Mouse (Mus musculus): ENCODE results near the gene Sgsm1. TPM values are rescaled to one million over a fixed set of nuclear protein-coding genes. Genes with fewer than 3 reads are reported as not detected.

Gene Sgsm1
- polyA plus RNA-seq, 1 experiment: 1.8 TPM

GRCm38 (mm10) chr5:113199772-113200134 lies 110.8 kb downstream of the Sgsm1 start:
- Histone ChIP-seq H3K27ac (ENCODE audit: control insufficient read depth, insufficient read depth, low read depth, low read length) (peak overlapping the region; percentile 69), H3K4me1 (ENCODE audit: control insufficient read depth, insufficient read depth, low read length) (peaks cover 11% of the 10 kb centered on the region), H3K4me3 (ENCODE audit: control insufficient read depth, low read depth, low read length) (no peak overlapping the region), H3K36me3 (ENCODE audit: control insufficient read depth, insufficient read depth, low read length) (no peaks in the 10 kb centered on the region), H3K27me3 (ENCODE audit: control insufficient read depth, insufficient read depth, low read length) (no peaks in the 10 kb centered on the region)
- no peak for TF ChIP-seq CTCF (IDR thresholded peaks at IDR 0.05; ENCODE audit: control insufficient read depth, insufficient read depth, insufficient replicate concordance, low read depth, low read length)
- TF ChIP-seq POLR2A (IDR thresholded peaks at IDR 0.05; ENCODE audit: control insufficient read depth, low read depth, low read length): no peak

GRCm38 (mm10) chr5:113199126-113199771 lies 111.3 kb downstream of the Sgsm1 start:
- Histone ChIP-seq H3K27me3 (ENCODE audit: control insufficient read depth, insufficient read depth, low read length) (no peaks in the 10 kb centered on the region), H3K36me3 (ENCODE audit: control insufficient read depth, insufficient read depth, low read length) (no peaks in the 10 kb centered on the region), H3K4me1 (ENCODE audit: control insufficient read depth, insufficient read depth, low read length) (peaks cover 11% of the 10 kb centered on the region), H3K27ac (ENCODE audit: control insufficient read depth, insufficient read depth, low read depth, low read length) (peak overlapping the region; percentile 69; the same call in 1 of the 2 replicates), H3K4me3 (ENCODE audit: control insufficient read depth, low read depth, low read length) (no peak overlapping the region)
- TF ChIP-seq CTCF (IDR thresholded peaks at IDR 0.05; ENCODE audit: control insufficient read depth, insufficient read depth, insufficient replicate concordance, low read depth, low read length): no peak
- TF ChIP-seq POLR2A (IDR thresholded peaks at IDR 0.05; ENCODE audit: control insufficient read depth, low read depth, low read length): no peak

- Histone ChIP-seq H3K36me3 (ENCODE audit: control insufficient read depth, insufficient read depth, low read length) (no peaks in the 10 kb centered on the region), H3K4me1 (ENCODE audit: control insufficient read depth, insufficient read depth, low read length) (peaks cover 11% of the 10 kb centered on the region), H3K4me3 (ENCODE audit: control insufficient read depth, low read depth, low read length) (no peak overlapping the region), H3K27ac (ENCODE audit: control insufficient read depth, insufficient read depth, low read depth, low read length) (peak overlapping the region; percentile 35; the same call in 1 of the 2 replicates), H3K27me3 (ENCODE audit: control insufficient read depth, insufficient read depth, low read length) (no peaks in the 10 kb centered on the region)
- no peak for TF ChIP-seq CTCF (IDR thresholded peaks at IDR 0.05; ENCODE audit: control insufficient read depth, insufficient read depth, insufficient replicate concordance, low read depth, low read length)
- no peak for TF ChIP-seq POLR2A (IDR thresholded peaks at IDR 0.05; ENCODE audit: control insufficient read depth, low read depth, low read length)
Measured at GRCm38 (mm10) chr5:113196916-113197794, 113.4 kb downstream of the Sgsm1 start.

DNA sequence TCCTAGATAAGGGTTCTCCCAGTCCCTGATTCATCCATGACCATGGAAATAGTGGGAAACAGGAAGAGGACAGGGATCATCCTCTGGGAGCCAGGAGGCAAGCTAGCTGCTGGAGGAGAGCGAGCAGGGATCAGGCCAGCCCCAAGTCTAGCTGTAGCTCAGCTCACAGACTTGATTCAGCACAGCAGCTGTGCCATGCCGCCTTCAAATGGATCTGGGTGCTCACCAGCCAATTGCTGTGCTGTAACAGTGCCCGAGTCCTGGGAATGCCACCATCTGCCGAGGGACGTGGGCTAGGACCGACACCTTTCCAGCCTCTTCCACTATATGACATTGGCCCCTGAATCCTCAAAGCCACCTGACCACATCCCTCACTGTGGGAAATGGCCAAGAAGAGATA lies 114.7 kb downstream of the Sgsm1 start:
- TF ChIP-seq CTCF (IDR thresholded peaks at IDR 0.05; ENCODE audit: control insufficient read depth, insufficient read depth, insufficient replicate concordance, low read depth, low read length) (no peak), POLR2A (IDR thresholded peaks at IDR 0.05; ENCODE audit: control insufficient read depth, low read depth, low read length) (no peak)
- no peaks in the 10 kb centered on the region for H3K36me3 ChIP-seq (ENCODE audit: control insufficient read depth, insufficient read depth, low read length)
- H3K4me1 ChIP-seq (ENCODE audit: control insufficient read depth, insufficient read depth, low read length): peaks cover 14% of the 10 kb centered on the region
- no peak overlapping the region for H3K4me3 ChIP-seq (ENCODE audit: control insufficient read depth, low read depth, low read length)
- H3K27ac ChIP-seq (ENCODE audit: control insufficient read depth, insufficient read depth, low read depth, low read length): no peak overlapping the region
- H3K27me3 ChIP-seq (ENCODE audit: control insufficient read depth, insufficient read depth, low read length): no peaks in the 10 kb centered on the region

GRCm38 (mm10) chr5:113195451-113195850 lies 115.1 kb downstream of the Sgsm1 start:
- no peaks in the 10 kb centered on the region for H3K36me3 ChIP-seq (ENCODE audit: control insufficient read depth, insufficient read depth, low read length)
- no peaks in the 10 kb centered on the region for H3K27me3 ChIP-seq (ENCODE audit: control insufficient read depth, insufficient read depth, low read length)
- TF ChIP-seq CTCF (IDR thresholded peaks at IDR 0.05; ENCODE audit: control insufficient read depth, insufficient read depth, insufficient replicate concordance, low read depth, low read length) (no peak), POLR2A (IDR thresholded peaks at IDR 0.05; ENCODE audit: control insufficient read depth, low read depth, low read length) (no peak)
- H3K4me3 ChIP-seq (ENCODE audit: control insufficient read depth, low read depth, low read length): no peak overlapping the region
- peaks cover 14% of the 10 kb centered on the region for H3K4me1 ChIP-seq (ENCODE audit: control insufficient read depth, insufficient read depth, low read length)
- no peak overlapping the region for H3K27ac ChIP-seq (ENCODE audit: control insufficient read depth, insufficient read depth, low read depth, low read length)

GRCm38 (mm10) chr5:113193762-113194161 lies 116.8 kb downstream of the Sgsm1 start:
- no peak overlapping the region for H3K4me3 ChIP-seq (ENCODE audit: control insufficient read depth, low read depth, low read length)
- no peaks in the 10 kb centered on the region for H3K27me3 ChIP-seq (ENCODE audit: control insufficient read depth, insufficient read depth, low read length)
- peaks cover 6% of the 10 kb centered on the region for H3K4me1 ChIP-seq (ENCODE audit: control insufficient read depth, insufficient read depth, low read length)
- no peaks in the 10 kb centered on the region for H3K36me3 ChIP-seq (ENCODE audit: control insufficient read depth, insufficient read depth, low read length)
- no peak for TF ChIP-seq CTCF (IDR thresholded peaks at IDR 0.05; ENCODE audit: control insufficient read depth, insufficient read depth, insufficient replicate concordance, low read depth, low read length)
- TF ChIP-seq POLR2A (IDR thresholded peaks at IDR 0.05; ENCODE audit: control insufficient read depth, low read depth, low read length): no peak
- H3K27ac ChIP-seq (ENCODE audit: control insufficient read depth, insufficient read depth, low read depth, low read length): no peak overlapping the region

Other genes with a start within 250 kb of the Sgsm1 start
- gene Crybb2, start 240.7 kb downstream of the Sgsm1 start, polyA plus RNA-seq (2012; rRNA removed): not detected in 2 replicates
- gene Crybb3, start 229.2 kb downstream of the Sgsm1 start, polyA plus RNA-seq (2012; rRNA removed): 0.41 and 0.84 TPM in 2 replicates
- gene 2900026A02Rik, start 89.5 kb downstream of the Sgsm1 start, polyA plus RNA-seq (2012; rRNA removed): 2.1 and 2.2 TPM in 2 replicates
- gene Tmem211, start 83.9 kb downstream of the Sgsm1 start, polyA plus RNA-seq (2012; rRNA removed): not detected in 2 replicates
- 10.8 and 12.8 TPM in 2 replicates for gene Aym1, start 46.5 kb upstream of the Sgsm1 start, polyA plus RNA-seq (2012; rRNA removed)
- gene Wscd2, start 179.5 kb upstream of the Sgsm1 start, polyA plus RNA-seq (2012; rRNA removed): 10.3 and 13.6 TPM in 2 replicates

Measured in testis, adult 2 months (tissue).